Mouse (Mus musculus) hindbrain, embryonic 16.5 days (tissue): ENCODE measurements around the gene Actr1b. TPM values are rescaled to one million over a fixed set of nuclear protein-coding genes. Genes with fewer than 3 reads are reported as not detected.

Source experiments
- ATAC-seq: fragments of 200-750 bp; cut with Nextera tagmentation; 2 replicates; pipeline ENCODE4 v1.8.0; 2017; ENCODE audit warnings: moderate TSS enrichment, moderate library complexity
- H3K27ac ChIP-seq: fragments of 300-500 bp; sonication (generic); 2 replicates; pipeline ENCODE4 v1.5.1; 2014; ENCODE audit warnings: low read depth, mild to moderate bottlenecking, control low read depth, low read length, moderate library complexity
- H3K27me3 ChIP-seq: fragments of 300-500 bp; sonication (generic); replicated peaks from 2 replicates; pipeline ENCODE4 v1.6.1; 2014; ENCODE audit warnings: low read length; ENCODE audit not compliant: control insufficient read depth, insufficient read depth
- H3K36me3 ChIP-seq: fragments of 300-500 bp; sonication (generic); 2 replicates; pipeline ENCODE4 v1.6.1; 2014; ENCODE audit warnings: mild to moderate bottlenecking, low read length, moderate library complexity, mixed read lengths; ENCODE audit not compliant: control insufficient read depth, insufficient read depth
- H3K4me1 ChIP-seq: fragments of 300-500 bp; sonication (generic); 2 replicates; pipeline ENCODE4 v1.6.1; 2014; ENCODE audit warnings: low read depth, low read length; ENCODE audit not compliant: control insufficient read depth, insufficient read depth
- H3K4me2 ChIP-seq: fragments of 300-500 bp; sonication (generic); 2 replicates; pipeline ENCODE4 v1.6.1; 2014; ENCODE audit warnings: mild to moderate bottlenecking, low read length, control low read depth, moderate library complexity
- H3K4me3 ChIP-seq: fragments of 300-500 bp; sonication (generic); 2 replicates; pipeline ENCODE4 v1.5.1; 2014; ENCODE audit warnings: mild to moderate bottlenecking, low read length, control low read depth, moderate library complexity
- H3K9ac ChIP-seq: fragments of 300-500 bp; sonication (generic); 2 replicates; pipeline ENCODE4 v1.6.1; 2014; ENCODE audit warnings: low read depth, mild to moderate bottlenecking, control low read depth, low read length, moderate library complexity
- H3K9me3 ChIP-seq: fragments of 300-500 bp; sonication (generic); 2 replicates; pipeline ENCODE4 v1.6.1; 2014; ENCODE audit warnings: mild to moderate bottlenecking, low read length, moderate library complexity; ENCODE audit not compliant: control insufficient read depth
- WGBS: fragments of 180-500 bp; shearing (Covaris S2); extraction: QIAGEN DNeasy Blood & Tissue Kit; methylation state at CpG from one replicate; pipeline ENCODE4 v1.1.7; 2014; 5-methylcytosine and 5-hydroxymethylcytosine counted together
- polyA plus RNA-seq: library from polyadenylated mRNA; unstranded; fragments of >200 nt; fragmentation: Nextera tagmentation; extraction: Ambion mirVana; gene quantifications from 2 replicates; pipeline ENCODE4 v1.2.1, GENCODE M21; 2015

The Actr1b gene
- polyA plus RNA-seq, 1 experiment from 2014 or later = 116 TPM

- 18% methylated on average over 17 of the region's 17 CpGs for WGBS
- peak overlapping the region; percentile 35 for H3K4me3 ChIP-seq
- H3K4me1 ChIP-seq = peaks cover 10% of the 10 kb centered on the region
- peak overlapping the region; percentile 4; the same call in 1 of the 2 replicates for H3K27ac ChIP-seq
- no peaks in the 10 kb centered on the region for H3K27me3 ChIP-seq
- peak overlapping the region; percentile 60 for H3K4me2 ChIP-seq
- H3K9me3 ChIP-seq = no peaks in the 10 kb centered on the region
- ATAC-seq = peak; percentile 91
- H3K36me3 ChIP-seq = no peaks in the 10 kb centered on the region
- H3K9ac ChIP-seq = no peak overlapping the region
These were observed 30.2 kb upstream of the Actr1b start for GRCm38 (mm10) chr1:36744268-36744944.

DNA sequence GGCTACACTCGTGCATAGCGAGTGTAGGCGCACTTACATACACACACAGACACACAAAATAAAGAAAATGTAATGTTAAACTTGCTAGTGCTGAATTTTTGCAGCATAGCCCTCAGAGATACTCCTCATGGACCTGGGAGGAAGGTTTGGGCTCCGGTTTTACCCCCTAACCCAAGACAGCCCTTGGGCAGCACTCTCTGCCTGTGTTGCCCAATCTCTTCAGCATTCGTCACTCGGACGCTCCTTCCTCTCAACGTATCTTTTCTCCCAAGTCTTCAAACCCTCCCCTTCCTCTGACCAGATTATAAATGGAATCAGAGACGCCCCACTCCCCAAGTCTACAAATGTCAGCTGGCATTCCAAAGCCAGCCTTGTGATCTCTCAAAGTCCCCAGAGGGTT lies 28.8 kb upstream of the Actr1b start:
- peaks cover 10% of the 10 kb centered on the region for H3K4me1 ChIP-seq
- H3K4me2 ChIP-seq = no peak overlapping the region
- H3K36me3 ChIP-seq = no peaks in the 10 kb centered on the region
- no peaks in the 10 kb centered on the region for H3K27me3 ChIP-seq
- ATAC-seq = no peak
- no peak overlapping the region for H3K4me3 ChIP-seq
- H3K9me3 ChIP-seq = no peaks in the 10 kb centered on the region
- no peak overlapping the region for H3K27ac ChIP-seq
- no peak overlapping the region for H3K9ac ChIP-seq
- WGBS = 83% methylated on average over 9 of the region's 9 CpGs

- Histone ChIP-seq H3K4me3 (no peak overlapping the region), H3K4me1 (peaks cover 7% of the 10 kb centered on the region), H3K9ac (no peak overlapping the region), H3K4me2 (no peak overlapping the region), H3K27me3 (no peaks in the 10 kb centered on the region), H3K9me3 (no peaks in the 10 kb centered on the region), H3K27ac (no peak overlapping the region), H3K36me3 (no peaks in the 10 kb centered on the region)
- ATAC-seq = no peak
- WGBS = 66% methylated on average over 5 of the region's 5 CpGs
These were observed 25.0 kb upstream of the Actr1b start for GRCm38 (mm10) chr1:36739231-36739630.

GRCm38 (mm10) chr1:36737300-36737699 lies 23.1 kb upstream of the Actr1b start:
- H3K4me3 ChIP-seq = no peak overlapping the region
- peak; percentile 75 for ATAC-seq
- 16% methylated on average over 4 of the region's 4 CpGs for WGBS
- H3K4me2 ChIP-seq = no peak overlapping the region
- H3K36me3 ChIP-seq = no peaks in the 10 kb centered on the region
- H3K27ac ChIP-seq = no peak overlapping the region
- no peaks in the 10 kb centered on the region for H3K4me1 ChIP-seq
- H3K27me3 ChIP-seq = no peaks in the 10 kb centered on the region
- H3K9ac ChIP-seq = no peak overlapping the region
- no peaks in the 10 kb centered on the region for H3K9me3 ChIP-seq

GRCm38 (mm10) chr1:36724057-36724431 lies 9.8 kb upstream of the Actr1b start:
- no peak overlapping the region for H3K4me3 ChIP-seq
- 0 out of 2 replicates have a peak overlapping the region, but pooled peaks have one; percentile 6 for H3K9ac ChIP-seq
- H3K36me3 ChIP-seq = no peaks in the 10 kb centered on the region
- H3K27ac ChIP-seq = no peak overlapping the region
- ATAC-seq = no peak
- no peak overlapping the region for H3K4me2 ChIP-seq
- H3K27me3 ChIP-seq = no peaks in the 10 kb centered on the region
- H3K9me3 ChIP-seq = no peaks in the 10 kb centered on the region
- H3K4me1 ChIP-seq = no peaks in the 10 kb centered on the region
- WGBS = 69% methylated on average over 4 of the region's 4 CpGs

DNA sequence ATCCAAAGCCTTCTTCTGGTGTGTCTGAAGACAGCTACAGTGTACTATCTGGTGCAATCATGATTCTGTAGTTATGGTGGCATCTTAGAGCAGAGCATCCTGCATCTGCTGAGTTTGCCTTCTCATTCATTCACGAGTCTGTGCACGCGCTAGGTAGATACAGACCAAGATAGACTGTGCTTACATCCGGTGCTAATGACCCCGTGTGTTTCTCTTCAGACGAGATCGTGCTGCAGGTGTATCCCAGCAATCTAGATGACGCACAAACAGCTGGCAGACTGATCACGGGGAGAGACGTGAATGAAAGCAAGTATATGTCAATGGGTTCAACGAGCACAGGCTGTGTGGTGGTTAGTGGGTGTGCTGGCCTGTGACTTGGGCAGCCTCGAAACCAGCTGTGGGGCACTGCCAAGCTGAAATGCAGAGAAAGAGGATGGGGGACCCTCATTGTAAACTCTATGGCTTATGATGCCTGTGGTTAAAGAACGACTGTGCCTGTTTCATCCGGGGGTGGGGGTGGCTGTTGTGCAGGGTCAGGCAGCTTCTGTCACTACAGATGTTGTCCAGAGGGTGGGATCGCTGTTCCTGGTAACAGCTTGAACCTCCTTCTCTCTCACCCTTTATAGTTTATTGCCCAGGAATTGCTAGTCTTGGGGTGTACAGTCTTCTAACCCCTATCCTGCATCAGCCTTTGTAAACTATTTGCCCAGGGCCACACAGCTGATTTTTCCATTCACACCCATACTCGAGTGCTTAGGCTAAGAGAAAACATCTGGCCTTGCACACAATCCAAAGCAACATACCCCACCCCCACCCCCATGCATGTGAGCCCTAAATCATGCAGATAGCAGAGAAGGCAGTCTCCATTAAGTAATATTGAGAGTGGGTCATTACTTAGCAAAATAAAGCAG lies 9.2 kb upstream of the Actr1b start:
- H3K36me3 ChIP-seq = no peaks in the 10 kb centered on the region
- H3K9me3 ChIP-seq = no peaks in the 10 kb centered on the region
- H3K9ac ChIP-seq = no peak overlapping the region
- no peaks in the 10 kb centered on the region for H3K27me3 ChIP-seq
- H3K27ac ChIP-seq = no peak overlapping the region
- 73% methylated on average over 16 of the region's 16 CpGs for WGBS
- ATAC-seq = no peak
- H3K4me2 ChIP-seq = no peak overlapping the region
- H3K4me3 ChIP-seq = no peak overlapping the region
- H3K4me1 ChIP-seq = no peaks in the 10 kb centered on the region

- H3K27me3 ChIP-seq = no peaks in the 10 kb centered on the region
- no peak overlapping the region for H3K9ac ChIP-seq
- no peaks in the 10 kb centered on the region for H3K4me1 ChIP-seq
- H3K27ac ChIP-seq = no peak overlapping the region
- ATAC-seq = no peak
- H3K9me3 ChIP-seq = no peaks in the 10 kb centered on the region
- WGBS = 100% methylated on average over 1 of the region's 1 CpGs
- no peak overlapping the region for H3K4me3 ChIP-seq
- H3K36me3 ChIP-seq = no peaks in the 10 kb centered on the region
- no peak overlapping the region for H3K4me2 ChIP-seq
These were observed 4.6 kb upstream of the Actr1b start for GRCm38 (mm10) chr1:36718786-36719185.

DNA sequence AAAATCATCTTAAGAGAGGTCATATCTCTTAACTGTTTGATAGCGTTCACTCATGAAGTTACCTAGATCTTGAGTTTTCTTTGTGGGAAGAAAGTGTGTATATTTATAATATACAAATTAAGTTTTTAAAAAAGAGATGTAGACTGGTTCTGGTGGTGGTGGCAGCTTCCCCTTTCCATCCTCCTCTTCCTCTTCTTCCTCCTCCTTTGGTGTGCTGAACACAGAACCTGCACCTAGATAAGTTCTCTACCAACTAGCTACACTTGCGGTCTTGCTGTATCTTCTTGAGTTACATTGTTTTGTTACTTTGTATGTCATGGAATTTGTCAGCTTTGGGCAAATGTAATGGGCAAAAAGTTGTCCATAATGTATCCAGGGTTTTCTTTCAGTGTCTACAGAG lies 3.1 kb downstream of the Actr1b start:
- H3K4me3 ChIP-seq = no peak overlapping the region
- H3K27ac ChIP-seq = no peak overlapping the region
- no peaks in the 10 kb centered on the region for H3K27me3 ChIP-seq
- no peaks in the 10 kb centered on the region for H3K9me3 ChIP-seq
- H3K4me1 ChIP-seq = peaks cover 21% of the 10 kb centered on the region
- ATAC-seq = no peak
- H3K36me3 ChIP-seq = peaks cover 10% of the 10 kb centered on the region
- H3K9ac ChIP-seq = no peak overlapping the region
- WGBS = 98% methylated on average over 2 of the region's 2 CpGs
- H3K4me2 ChIP-seq = no peak overlapping the region

- under 1% methylated on average over 29 of the region's 29 CpGs for WGBS
- peak; percentile 96 for ATAC-seq
- H3K27ac ChIP-seq = peak within 1 kb of the TSS; percentile 81
These were observed 4.4 kb downstream of the Actr1b start, which contains the start of gene 4933424G06Rik for GRCm38 (mm10) chr1:36709854-36710280. Gene 4933424G06Rik, plus strand, starts transcription at chr1:36710149.

More at GRCm38 (mm10) chr1:36709854-36710280, 4.4 kb downstream of the Actr1b start, which contains the start of gene 4933424G06Rik:
- Histone ChIP-seq H3K36me3 (peaks cover 19% of the 10 kb centered on the region), H3K4me2 (peak within 1 kb of the TSS; percentile 72), H3K9ac (peak within 1 kb of the TSS; percentile 98), H3K4me1 (peaks cover 21% of the 10 kb centered on the region), H3K4me3 (peak within 1 kb of the TSS; percentile 100), H3K9me3 (no peaks in the 10 kb centered on the region), H3K27me3 (no peaks in the 10 kb centered on the region)
